Mouse (Mus musculus): Measurements from ENCODE around the gene Bag3. TPM values are rescaled to one million over a fixed set of nuclear protein-coding genes. Genes with fewer than 3 reads are reported as not detected.

The Bag3 gene
- total and polyA plus RNA-seq, 3 experiments: 148 to 296 (median 259) TPM

DNA sequence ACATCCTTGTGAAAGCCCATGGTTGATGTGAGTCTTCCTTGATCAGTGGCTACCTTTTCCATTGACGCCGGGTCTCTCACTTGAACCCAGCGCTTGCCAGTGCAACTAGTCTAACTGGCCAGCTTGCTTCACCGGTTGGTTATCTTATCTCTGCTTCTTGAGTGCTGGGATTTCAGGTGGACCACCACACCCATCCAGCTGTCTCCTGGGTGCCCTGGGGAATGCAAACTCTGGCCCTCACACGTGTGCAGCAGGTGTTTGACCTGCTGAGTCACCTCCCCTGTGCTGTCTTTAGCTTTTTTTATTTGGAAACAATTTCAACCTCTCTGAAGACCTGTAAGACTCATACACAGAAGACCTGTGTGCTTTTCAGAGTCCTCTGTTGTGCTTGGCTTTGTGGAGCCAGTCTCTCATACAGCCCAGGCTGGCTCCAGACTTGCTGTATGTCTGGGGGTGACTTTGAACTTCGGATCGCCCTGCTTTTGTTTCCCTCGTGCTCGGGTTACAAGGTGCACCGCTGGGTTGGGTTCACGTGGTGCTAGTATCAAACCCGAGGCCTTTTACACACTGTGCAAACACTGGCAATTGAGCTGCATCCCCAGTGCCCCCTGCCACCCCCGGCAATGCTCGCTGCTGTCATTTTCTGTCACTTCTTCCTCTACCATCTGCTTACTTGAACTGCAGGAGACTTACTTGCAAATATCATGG, 19.9 kb downstream of the Bag3 start:
- Histone ChIP-seq H3K36me3 (ENCODE audit: control insufficient read depth, insufficient read depth, low read length) (peaks cover 51% of the 10 kb centered on the region), H3K27ac (peak overlapping the region; percentile 93; the same call in 1 of the 2 replicates), H3K9ac (ENCODE audit: low read depth, low read length) (no peak overlapping the region), H3K27me3 (ENCODE audit: control insufficient read depth, insufficient read depth, low read length) (no peaks in the 10 kb centered on the region), H3K4me1 (ENCODE audit: control insufficient read depth, insufficient read depth, low read length) (peaks cover 39% of the 10 kb centered on the region), H3K4me3 (no peak overlapping the region), H3K79me2 (replicated peaks; ENCODE audit: control insufficient read depth, insufficient read depth, low read length) (peaks cover 2% of the 10 kb centered on the region)
- peak in 1 of 2 experiments; percentile 24 for DNase-seq
- intact Hi-C loops (cut with DNase I): no loop called here
- 69% methylated on average over 14 of the region's 14 CpGs for WGBS
- TF ChIP-seq EP300 (IDR thresholded peaks at IDR 0.05; ENCODE audit: insufficient read depth, low read depth, low read length): no peak

DNA sequence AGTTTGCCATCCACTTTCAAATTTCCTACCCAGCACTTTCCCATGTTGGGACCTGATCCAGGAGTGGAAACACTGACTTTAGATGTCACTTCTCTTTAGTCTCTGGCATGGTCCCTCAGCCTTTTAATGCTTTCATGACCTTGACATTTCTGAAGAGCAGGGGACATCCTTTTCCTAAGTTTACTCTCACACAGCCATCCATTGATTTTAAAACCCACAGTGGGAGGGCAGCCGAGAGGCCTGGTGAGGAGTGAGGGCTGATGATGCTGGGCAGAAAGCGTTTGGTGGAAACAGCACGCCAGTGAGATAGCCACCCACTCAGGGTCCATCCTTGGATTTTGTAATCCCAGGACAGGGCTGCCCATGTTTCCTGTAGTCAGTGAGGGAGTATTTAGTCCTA, 20.5 kb downstream of the Bag3 start:
- no peaks in the 10 kb centered on the region for H3K27me3 ChIP-seq (ENCODE audit: control insufficient read depth, insufficient read depth, low read length)
- H3K36me3 ChIP-seq (ENCODE audit: control insufficient read depth, insufficient read depth, low read length): peaks cover 49% of the 10 kb centered on the region
- H3K4me3 ChIP-seq: no peak overlapping the region
- WGBS: 81% methylated on average over 3 of the region's 3 CpGs
- no peak for TF ChIP-seq EP300 (IDR thresholded peaks at IDR 0.05; ENCODE audit: insufficient read depth, low read depth, low read length)
- no peak for TF ChIP-seq POLR2A (IDR thresholded peaks at IDR 0.05; ENCODE audit: insufficient read depth, low read depth, low read length)
- no peak for TF ChIP-seq CTCF (IDR thresholded peaks at IDR 0.05)
- no peak overlapping the region for H3K9ac ChIP-seq (ENCODE audit: low read depth, low read length)
- peaks cover 1% of the 10 kb centered on the region for H3K79me2 ChIP-seq (replicated peaks; ENCODE audit: control insufficient read depth, insufficient read depth, low read length)
- peaks cover 35% of the 10 kb centered on the region for H3K4me1 ChIP-seq (ENCODE audit: control insufficient read depth, insufficient read depth, low read length)
- H3K27ac ChIP-seq: peak overlapping the region; percentile 29
- intact Hi-C loops (cut with DNase I): no loop called here
- peak in 1 of 2 experiments; percentile 21 for DNase-seq

DNA sequence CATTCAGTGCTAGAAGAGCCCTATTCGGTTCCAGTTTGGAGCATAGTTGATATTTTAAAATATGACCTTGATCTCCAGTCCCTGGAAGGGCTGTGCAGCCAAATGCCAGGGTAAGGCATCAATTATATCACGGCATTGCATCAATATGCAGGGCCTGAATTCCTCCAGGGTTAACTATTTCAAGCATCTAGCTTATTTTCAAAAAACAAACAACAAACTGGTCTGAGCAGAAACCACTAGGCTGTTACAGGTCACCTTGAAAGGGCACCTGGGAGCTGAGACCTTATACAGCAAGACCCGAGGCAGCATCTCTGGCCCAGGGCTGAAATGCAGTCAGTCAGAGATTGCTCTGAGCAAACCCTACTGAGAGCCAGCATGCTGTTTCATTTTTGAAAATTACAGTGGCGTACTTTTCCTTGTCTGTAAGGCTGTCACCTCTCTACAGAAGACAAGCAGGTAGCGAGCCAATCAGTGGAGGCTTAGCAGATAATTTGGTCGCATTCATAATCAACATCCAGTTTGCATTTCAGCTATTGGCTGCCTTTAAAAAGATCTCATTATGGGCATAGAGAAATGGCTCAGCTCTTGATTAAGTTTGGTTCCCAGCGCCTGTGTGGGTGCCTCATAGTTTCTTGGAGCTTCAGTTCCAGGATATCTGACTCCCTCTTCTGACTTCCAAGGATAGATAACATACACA, 21.3 kb downstream of the Bag3 start:
- no peak overlapping the region for H3K9ac ChIP-seq (ENCODE audit: low read depth, low read length)
- intact Hi-C loops (cut with DNase I): no loop called here
- no peak for DNase-seq
- peak overlapping the region; percentile 29 for H3K27ac ChIP-seq
- no peaks in the 10 kb centered on the region for H3K27me3 ChIP-seq (ENCODE audit: control insufficient read depth, insufficient read depth, low read length)
- peaks cover 44% of the 10 kb centered on the region for H3K36me3 ChIP-seq (ENCODE audit: control insufficient read depth, insufficient read depth, low read length)
- TF ChIP-seq POLR2A (IDR thresholded peaks at IDR 0.05; ENCODE audit: insufficient read depth, low read depth, low read length) (no peak), CTCF (IDR thresholded peaks at IDR 0.05) (no peak), EP300 (IDR thresholded peaks at IDR 0.05; ENCODE audit: insufficient read depth, low read depth, low read length) (no peak)
- H3K79me2 ChIP-seq (replicated peaks; ENCODE audit: control insufficient read depth, insufficient read depth, low read length): no peaks in the 10 kb centered on the region
- H3K4me3 ChIP-seq: no peak overlapping the region
- H3K4me1 ChIP-seq (ENCODE audit: control insufficient read depth, insufficient read depth, low read length): peaks cover 30% of the 10 kb centered on the region
- 80% methylated on average over 7 of the region's 7 CpGs for WGBS

DNA sequence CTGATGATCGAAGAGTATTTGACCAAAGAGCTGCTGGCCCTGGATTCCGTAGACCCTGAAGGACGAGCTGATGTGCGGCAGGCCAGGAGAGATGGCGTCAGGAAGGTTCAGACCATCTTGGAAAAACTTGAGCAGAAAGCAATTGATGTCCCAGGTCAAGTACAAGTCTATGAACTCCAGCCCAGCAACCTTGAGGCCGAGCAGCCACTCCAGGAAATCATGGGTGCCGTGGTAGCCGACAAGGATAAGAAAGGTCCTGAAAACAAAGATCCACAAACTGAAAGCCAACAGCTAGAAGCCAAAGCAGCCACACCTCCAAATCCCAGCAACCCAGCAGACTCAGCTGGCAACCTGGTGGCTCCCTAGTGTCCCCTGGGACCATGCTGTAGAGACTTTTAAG, 22.6 kb downstream of the Bag3 start:
- DNase-seq: no peak
- intact Hi-C loops (cut with DNase I): no loop called here
- no peak for TF ChIP-seq CTCF (IDR thresholded peaks at IDR 0.05)
- TF ChIP-seq POLR2A (IDR thresholded peaks at IDR 0.05; ENCODE audit: insufficient read depth, low read depth, low read length): no peak
- TF ChIP-seq EP300 (IDR thresholded peaks at IDR 0.05; ENCODE audit: insufficient read depth, low read depth, low read length): no peak
- 94% methylated on average over 8 of the region's 8 CpGs for WGBS
- Histone ChIP-seq H3K9ac (ENCODE audit: low read depth, low read length) (no peak overlapping the region), H3K4me3 (no peak overlapping the region), H3K4me1 (ENCODE audit: control insufficient read depth, insufficient read depth, low read length) (peaks cover 20% of the 10 kb centered on the region), H3K27me3 (ENCODE audit: control insufficient read depth, insufficient read depth, low read length) (no peaks in the 10 kb centered on the region), H3K36me3 (ENCODE audit: control insufficient read depth, insufficient read depth, low read length) (peaks cover 32% of the 10 kb centered on the region), H3K79me2 (replicated peaks; ENCODE audit: control insufficient read depth, insufficient read depth, low read length) (no peaks in the 10 kb centered on the region), H3K27ac (no peak overlapping the region)

DNA sequence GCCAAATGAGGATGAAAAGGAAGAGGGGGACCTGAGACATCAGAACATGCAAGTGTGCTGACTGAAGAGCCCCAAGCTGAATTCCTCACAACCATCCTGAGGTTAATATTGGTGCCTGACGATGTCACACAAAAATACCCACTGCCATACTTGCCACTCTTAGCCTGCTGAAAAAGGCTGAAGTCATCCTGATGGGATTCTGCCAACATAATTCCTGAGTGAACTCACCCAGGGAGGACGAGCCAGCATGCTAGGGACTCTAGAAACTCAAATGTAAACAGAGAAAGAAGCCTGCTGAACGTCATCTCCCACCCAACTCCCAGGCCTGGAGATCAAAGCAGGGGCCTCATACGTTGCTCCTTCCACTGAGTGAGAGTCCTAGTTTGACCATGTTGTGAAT, 25.7 kb downstream of the Bag3 start:
- peak; percentile 26 to 66 for DNase-seq
- no peak for TF ChIP-seq CTCF (IDR thresholded peaks at IDR 0.05)
- no peak for TF ChIP-seq POLR2A (IDR thresholded peaks at IDR 0.05; ENCODE audit: insufficient read depth, low read depth, low read length)
- no peak for TF ChIP-seq EP300 (IDR thresholded peaks at IDR 0.05; ENCODE audit: insufficient read depth, low read depth, low read length)
- Histone ChIP-seq H3K27me3 (ENCODE audit: control insufficient read depth, insufficient read depth, low read length) (no peaks in the 10 kb centered on the region), H3K27ac (peak overlapping the region; percentile 74), H3K4me1 (ENCODE audit: control insufficient read depth, insufficient read depth, low read length) (peaks cover 5% of the 10 kb centered on the region), H3K4me3 (no peak overlapping the region), H3K36me3 (ENCODE audit: control insufficient read depth, insufficient read depth, low read length) (peaks cover 11% of the 10 kb centered on the region), H3K9ac (ENCODE audit: low read depth, low read length) (no peak overlapping the region), H3K79me2 (replicated peaks; ENCODE audit: control insufficient read depth, insufficient read depth, low read length) (no peaks in the 10 kb centered on the region)
- WGBS: 22% methylated on average over 4 of the region's 4 CpGs
- intact Hi-C loops (cut with DNase I): no loop called here
